Mouse (Mus musculus): ENCODE measurements at regions not wholly inside any gene's neighbourhood (a gene's known extent, or its start where the extent isn't known, plus 50 kb on each side); places are given as distances from the start of the nearest gene placed in this dataset.
A peak's percentile ranks its signal among the peaks of the same experiment; 100 is the strongest.

- 88% methylated on average over 6 of the region's 6 CpGs for WGBS
- no peak overlapping the region for H3K4me3 ChIP-seq (ENCODE audit: low read depth, low read length)
- no peak for ATAC-seq (ENCODE audit: low FRiP score)
- no peaks in the 10 kb centered on the region for H3K4me1 ChIP-seq (ENCODE audit: control insufficient read depth, insufficient read depth, low read length)
- no peak overlapping the region for H3K27ac ChIP-seq (ENCODE audit: low read depth, low read length)
- no peaks in the 10 kb centered on the region for H3K9me3 ChIP-seq (ENCODE audit: control insufficient read depth, low read length)
- H3K27me3 ChIP-seq (ENCODE audit: control insufficient read depth, insufficient read depth, low read length) = no peaks in the 10 kb centered on the region
- no peak for DNase-seq (ENCODE audit: low spot score, missing footprints)
- H3K9ac ChIP-seq (ENCODE audit: low read length) = no peak overlapping the region
- no peak overlapping the region for H3K4me2 ChIP-seq
- no peaks in the 10 kb centered on the region for H3K36me3 ChIP-seq (ENCODE audit: control insufficient read depth, insufficient read depth, low read length)
Measured at GRCm38 (mm10) chr7:136559536-136559935, 334.9 kb upstream of the Mgmt start.

GRCm38 (mm10) chr7:136570911-136571310 is 323.5 kb upstream of the Mgmt start:
- Histone ChIP-seq H3K9me3 (ENCODE audit: control insufficient read depth, low read length) (no peaks in the 10 kb centered on the region), H3K4me3 (ENCODE audit: low read depth, low read length) (no peak overlapping the region), H3K27me3 (ENCODE audit: control insufficient read depth, insufficient read depth, low read length) (no peaks in the 10 kb centered on the region), H3K4me2 (no peak overlapping the region), H3K4me1 (ENCODE audit: control insufficient read depth, insufficient read depth, low read length) (peaks cover 2% of the 10 kb centered on the region; the same call in 1 of the 2 replicates), H3K27ac (ENCODE audit: low read depth, low read length) (no peak overlapping the region), H3K36me3 (ENCODE audit: control insufficient read depth, insufficient read depth, low read length) (no peaks in the 10 kb centered on the region), H3K9ac (ENCODE audit: low read length) (no peak overlapping the region)
- WGBS = 44% methylated on average over 7 of the region's 7 CpGs
- no peak for DNase-seq (ENCODE audit: low spot score, missing footprints)
- no peak for ATAC-seq (ENCODE audit: low FRiP score)

- no peaks in the 10 kb centered on the region for H3K9me3 ChIP-seq (ENCODE audit: control insufficient read depth, low read length)
- H3K9ac ChIP-seq (ENCODE audit: low read length) = no peak overlapping the region
- WGBS = 68% methylated on average over 12 of the region's 12 CpGs
- no peak overlapping the region for H3K4me3 ChIP-seq (ENCODE audit: low read depth, low read length)
- no peak for ATAC-seq (ENCODE audit: low FRiP score)
- peaks cover 2% of the 10 kb centered on the region for H3K27me3 ChIP-seq (ENCODE audit: control insufficient read depth, insufficient read depth, low read length)
- no peaks in the 10 kb centered on the region for H3K36me3 ChIP-seq (ENCODE audit: control insufficient read depth, insufficient read depth, low read length)
- H3K4me2 ChIP-seq = no peak overlapping the region
- DNase-seq (ENCODE audit: low spot score, missing footprints) = no peak
- H3K4me1 ChIP-seq (ENCODE audit: control insufficient read depth, insufficient read depth, low read length) = no peaks in the 10 kb centered on the region
- no peak overlapping the region for H3K27ac ChIP-seq (ENCODE audit: low read depth, low read length)
Measured at GRCm38 (mm10) chr7:136581896-136582295, 312.5 kb upstream of the Mgmt start.

GRCm38 (mm10) chr7:136584361-136584760 is 310.1 kb upstream of the Mgmt start:
- Histone ChIP-seq H3K4me3 (ENCODE audit: low read depth, low read length) (no peak overlapping the region), H3K36me3 (ENCODE audit: control insufficient read depth, insufficient read depth, low read length) (no peaks in the 10 kb centered on the region), H3K4me2 (no peak overlapping the region), H3K9me3 (ENCODE audit: control insufficient read depth, low read length) (no peaks in the 10 kb centered on the region), H3K9ac (ENCODE audit: low read length) (no peak overlapping the region), H3K27ac (ENCODE audit: low read depth, low read length) (no peak overlapping the region), H3K4me1 (ENCODE audit: control insufficient read depth, insufficient read depth, low read length) (no peaks in the 10 kb centered on the region), H3K27me3 (ENCODE audit: control insufficient read depth, insufficient read depth, low read length) (peaks cover 2% of the 10 kb centered on the region)
- no peak for ATAC-seq (ENCODE audit: low FRiP score)
- 76% methylated on average over 17 of the region's 17 CpGs for WGBS
- DNase-seq (ENCODE audit: low spot score, missing footprints) = no peak

GRCm38 (mm10) chr7:136588491-136588890 is 305.9 kb upstream of the Mgmt start:
- no peaks in the 10 kb centered on the region for H3K36me3 ChIP-seq (ENCODE audit: control insufficient read depth, insufficient read depth, low read length)
- H3K27ac ChIP-seq (ENCODE audit: low read depth, low read length) = no peak overlapping the region
- DNase-seq (ENCODE audit: low spot score, missing footprints) (no peak), ATAC-seq (ENCODE audit: low FRiP score) (no peak)
- H3K9ac ChIP-seq (ENCODE audit: low read length) = no peak overlapping the region
- no peak overlapping the region for H3K4me2 ChIP-seq
- H3K27me3 ChIP-seq (ENCODE audit: control insufficient read depth, insufficient read depth, low read length) = peaks cover 2% of the 10 kb centered on the region
- H3K4me3 ChIP-seq (ENCODE audit: low read depth, low read length) = no peak overlapping the region
- no peaks in the 10 kb centered on the region for H3K9me3 ChIP-seq (ENCODE audit: control insufficient read depth, low read length)
- no peaks in the 10 kb centered on the region for H3K4me1 ChIP-seq (ENCODE audit: control insufficient read depth, insufficient read depth, low read length)
- 97% methylated on average over 6 of the region's 6 CpGs for WGBS

- Histone ChIP-seq H3K27me3 (ENCODE audit: control insufficient read depth, insufficient read depth, low read length) (no peaks in the 10 kb centered on the region), H3K9ac (ENCODE audit: low read length) (no peak overlapping the region), H3K36me3 (ENCODE audit: control insufficient read depth, insufficient read depth, low read length) (no peaks in the 10 kb centered on the region), H3K4me2 (no peak overlapping the region), H3K4me3 (ENCODE audit: low read depth, low read length) (no peak overlapping the region), H3K4me1 (ENCODE audit: control insufficient read depth, insufficient read depth, low read length) (no peaks in the 10 kb centered on the region), H3K9me3 (ENCODE audit: control insufficient read depth, low read length) (no peaks in the 10 kb centered on the region), H3K27ac (ENCODE audit: low read depth, low read length) (no peak overlapping the region)
- DNase-seq (ENCODE audit: low spot score, missing footprints) (no peak), ATAC-seq (ENCODE audit: low FRiP score) (no peak)
Measured at GRCm38 (mm10) chr7:136590947-136591346, 303.5 kb upstream of the Mgmt start.

GRCm38 (mm10) chr7:136607278-136608120 is 286.9 kb upstream of the Mgmt start:
- Histone ChIP-seq H3K4me3 (ENCODE audit: low read depth, low read length) (no peak overlapping the region), H3K9me3 (ENCODE audit: control insufficient read depth, low read length) (no peaks in the 10 kb centered on the region), H3K27ac (ENCODE audit: low read depth, low read length) (no peak overlapping the region), H3K9ac (ENCODE audit: low read length) (no peak overlapping the region), H3K4me2 (no peak overlapping the region), H3K36me3 (ENCODE audit: control insufficient read depth, insufficient read depth, low read length) (no peaks in the 10 kb centered on the region), H3K27me3 (ENCODE audit: control insufficient read depth, insufficient read depth, low read length) (no peaks in the 10 kb centered on the region), H3K4me1 (ENCODE audit: control insufficient read depth, insufficient read depth, low read length) (no peaks in the 10 kb centered on the region)
- 89% methylated on average over 7 of the region's 7 CpGs for WGBS
- ATAC-seq (ENCODE audit: low FRiP score) (no peak), DNase-seq (ENCODE audit: low spot score, missing footprints) (no peak)

- no peaks in the 10 kb centered on the region for H3K27me3 ChIP-seq (ENCODE audit: control insufficient read depth, insufficient read depth, low read length)
- H3K9me3 ChIP-seq (ENCODE audit: control insufficient read depth, low read length) = no peaks in the 10 kb centered on the region
- 78% methylated on average over 4 of the region's 4 CpGs for WGBS
- no peak overlapping the region for H3K9ac ChIP-seq (ENCODE audit: low read length)
- H3K4me2 ChIP-seq = no peak overlapping the region
- ATAC-seq (ENCODE audit: low FRiP score) (no peak), DNase-seq (ENCODE audit: low spot score, missing footprints) (peak; percentile 60)
- no peak overlapping the region for H3K27ac ChIP-seq (ENCODE audit: low read depth, low read length)
- no peak overlapping the region for H3K4me3 ChIP-seq (ENCODE audit: low read depth, low read length)
- H3K4me1 ChIP-seq (ENCODE audit: control insufficient read depth, insufficient read depth, low read length) = no peaks in the 10 kb centered on the region
- no peaks in the 10 kb centered on the region for H3K36me3 ChIP-seq (ENCODE audit: control insufficient read depth, insufficient read depth, low read length)
Measured at GRCm38 (mm10) chr7:136613496-136613895, 280.9 kb upstream of the Mgmt start.

GRCm38 (mm10) chr7:136624496-136624895 is 269.9 kb upstream of the Mgmt start:
- Histone ChIP-seq H3K27ac (ENCODE audit: low read depth, low read length) (no peak overlapping the region), H3K4me3 (ENCODE audit: low read depth, low read length) (no peak overlapping the region), H3K27me3 (ENCODE audit: control insufficient read depth, insufficient read depth, low read length) (no peaks in the 10 kb centered on the region), H3K9ac (ENCODE audit: low read length) (no peak overlapping the region), H3K4me1 (ENCODE audit: control insufficient read depth, insufficient read depth, low read length) (no peaks in the 10 kb centered on the region), H3K9me3 (ENCODE audit: control insufficient read depth, low read length) (no peaks in the 10 kb centered on the region), H3K36me3 (ENCODE audit: control insufficient read depth, insufficient read depth, low read length) (no peaks in the 10 kb centered on the region), H3K4me2 (no peak overlapping the region)
- ATAC-seq (ENCODE audit: low FRiP score) (no peak), DNase-seq (ENCODE audit: low spot score, missing footprints) (no peak)
- WGBS = 63% methylated on average over 4 of the region's 4 CpGs
